Comparison of ENCODE assay signal across 9 mouse cellular contexts in genomic region chr13:56221129-56221910, GRCm38 (mm10). TPM values are rescaled to one million over a fixed set of nuclear protein-coding genes. Genes with fewer than 3 reads are reported as not detected.
A peak's percentile ranks its signal among the peaks of the same experiment; 100 is the strongest.
DNase-seq lines count a peak whose midpoint lies in the region; TF ChIP-seq lines count a peak whose summit lies in the region.
"Had no signal": no experiment of that assay in that cellular context is flagged by ENCODE, and none has a peak within 500 bp of the region (broad histone marks: within the 10 kb centered on the region; RNA-seq: fewer than 3 reads in every experiment).

No protein-coding gene starts in this region.

- peak overlapping the region; percentile 18 for H3K4me3 ChIP-seq in olfactory bulb, adult 2 months (ENCODE audit: insufficient read depth, low read depth, low read length)

- DNase-seq in frontal cortex, postnatal 10 days (ENCODE audit: low spot score in 2 of 2): peak; percentile 49 to 62
- no peak for DNase-seq in frontal cortex, postnatal 25 days (ENCODE audit: low spot score in 2 of 2)
- DNase-seq in lung, postnatal 10 days: peak; percentile 10
- no peak for DNase-seq in lung, postnatal 14 days
- DNase-seq in left cerebral cortex, postnatal 25 days (ENCODE audit: low spot score in 2 of 2): peak; percentile 17 to 32
- DNase-seq in cerebellum, adult 8-10 months: no peak
- DNase-seq in spleen, adult 12 weeks (ENCODE audit: low spot score): no peak

- TF ChIP-seq POLR2A in olfactory bulb, adult 2 months (IDR thresholded peaks at IDR 0.05; ENCODE audit: insufficient read depth, low read depth, low read length): no peak

- 3% methylated on average over 46 of the region's 46 CpGs for WGBS in olfactory bulb, adult 2 months

- no peak overlapping the region for H3K27ac ChIP-seq in olfactory bulb, adult 2 months (ENCODE audit: insufficient read depth, low read depth, low read length)

- TF ChIP-seq CTCF in olfactory bulb, adult 2 months (IDR thresholded peaks at IDR 0.05; ENCODE audit: insufficient read depth, low read depth, low read length): no peak

- intact Hi-C loops in left cerebral cortex, postnatal 25 days (cut with DNase I): no loop called here

- H3K4me1 ChIP-seq in olfactory bulb, adult 2 months (ENCODE audit: control insufficient read depth, insufficient read depth, low read length): peaks cover 21% of the 10 kb centered on the region

RNA-seq across cellular contexts. Expression of gene Neurog1, which starts 30.6 kb away (rescaled TPM):
- total RNA-seq in left cerebral cortex, postnatal 25 days (2021): under 1 TPM; 0.18 to 0.34 TPM
- polyA plus RNA-seq in olfactory bulb, adult 2 months (2012; ENCODE audit: insufficient read depth, insufficient read length, low replicate concordance, missing spikeins): not detected in 2 replicates
- total RNA-seq: common myeloid progenitor, adult 5-6 weeks had no signal

RNA-seq across cellular contexts. Expression of gene Tifab, which starts 42.6 kb away (rescaled TPM):
- total RNA-seq in left cerebral cortex, postnatal 25 days (2021): 1 to 10 TPM; 1.5 to 2.3 TPM
- polyA plus RNA-seq in olfactory bulb, adult 2 months (2012; ENCODE audit: insufficient read depth, insufficient read length, low replicate concordance, missing spikeins): not detected in 2 replicates

Comparison
In these comparisons a context has a peak if more than half of its experiments do, and no peak if none do; other contexts are left out.
1. DNase-seq: peak in frontal cortex, postnatal 10 days (2 of 2), lung, postnatal 10 days (single experiment) and left cerebral cortex, postnatal 25 days (2 of 2); none in frontal cortex, postnatal 25 days (0 of 2), lung, postnatal 14 days (single experiment), cerebellum, adult 8-10 months (single experiment) and spleen, adult 12 weeks (single experiment).